Comparison of ENCODE assay signal across 14 mouse cellular contexts in genomic region chr6:86249042-86249441, GRCm38 (mm10). TPM values are rescaled to one million over a fixed set of nuclear protein-coding genes. Genes with fewer than 3 reads are reported as not detected.
DNase-seq lines count a peak whose midpoint lies in the region; ATAC-seq lines count a peak whose summit lies in the region.
"Had no signal": no experiment of that assay in that cellular context is flagged by ENCODE, and none has a peak within 500 bp of the region (broad histone marks: within the 10 kb centered on the region; RNA-seq: fewer than 3 reads in every experiment).

No protein-coding gene starts in this region.

- no peak overlapping the region for H3K4me3 ChIP-seq in hindbrain, embryonic 10.5 days
- H3K4me3 ChIP-seq in midbrain, embryonic 13.5 days (replicated peaks) = no peak overlapping the region

- no peaks in the 10 kb centered on the region for H3K27me3 ChIP-seq in hindbrain, embryonic 10.5 days (ENCODE audit: insufficient read depth, poor library complexity, severe bottlenecking)
- no peaks in the 10 kb centered on the region for H3K27me3 ChIP-seq in midbrain, embryonic 13.5 days

- H3K9ac ChIP-seq in midbrain, embryonic 13.5 days (replicated peaks) = no peak overlapping the region

- peak; percentile 63 for ATAC-seq in midbrain, embryonic 13.5 days
- ATAC-seq: intestine, embryonic 16.5 days had no signal

- peaks cover 42% of the 10 kb centered on the region for H3K4me1 ChIP-seq in hindbrain, embryonic 10.5 days (replicated peaks)
- H3K4me1 ChIP-seq in midbrain, embryonic 13.5 days (replicated peaks) = peaks cover 21% of the 10 kb centered on the region

- no peaks in the 10 kb centered on the region for H3K9me3 ChIP-seq in hindbrain, embryonic 10.5 days
- H3K9me3 ChIP-seq in midbrain, embryonic 13.5 days = no peaks in the 10 kb centered on the region

- peak overlapping the region; percentile 66 for H3K27ac ChIP-seq in hindbrain, embryonic 10.5 days
- H3K27ac ChIP-seq in midbrain, embryonic 13.5 days = 0 out of 2 replicates have a peak overlapping the region, but pooled peaks have one; percentile 9
- H3K27ac ChIP-seq: macrophage had no signal

- no peak overlapping the region for H3K4me2 ChIP-seq in midbrain, embryonic 13.5 days (replicated peaks)

- peak; percentile 39 for DNase-seq in layer of hippocampus, adult 9-11 months
- DNase-seq in layer of hippocampus, postnatal 25 days (ENCODE audit: extremely low spot score in 1 of 2, low spot score in 1 of 2) = no peak
- peak; percentile 41 for DNase-seq in embryo, embryonic 11 days
- DNase-seq in hindbrain, embryonic 10.5 days (ENCODE audit: low spot score) = peak; percentile 29
- DNase-seq in kidney, postnatal 36 days = no peak
- DNase-seq in spleen, adult 12 weeks (ENCODE audit: low spot score) = no peak
- DNase-seq in cerebellum, adult 9-11 months = no peak
- DNase-seq: B cell, adult 2 months; cerebellum, adult 11-12 months; liver; right cerebral cortex, postnatal 4 days had no signal

- 48% methylated on average over 16 of the region's 16 CpGs for WGBS in hindbrain, embryonic 10.5 days
- WGBS in midbrain, embryonic 13.5 days = 31% methylated on average over 16 of the region's 16 CpGs

- H3K36me3 ChIP-seq in hindbrain, embryonic 10.5 days = no peaks in the 10 kb centered on the region
- H3K36me3 ChIP-seq in midbrain, embryonic 13.5 days = no peaks in the 10 kb centered on the region

RNA-seq across cellular contexts. Expression of gene Tgfa, which starts 54.0 kb away (rescaled TPM):
- total RNA-seq in layer of hippocampus, postnatal 25 days (2021) = 10 to 100 TPM; 34.1 to 36.6 TPM
- polyA plus RNA-seq in hindbrain, embryonic 10.5 days (2016; fragmentation: Nextera tagmentation; extraction: Ambion mirVana) = 1.7 and 3.1 TPM in 2 replicates
- polyA plus RNA-seq in midbrain, embryonic 13.5 days (2015; fragmentation: Nextera tagmentation; extraction: Ambion mirVana) = 3.8 TPM in 2 replicates
- polyA plus RNA-seq: macrophage had no signal

Comparison
In these comparisons a context has a peak if more than half of its experiments do, and no peak if none do; other contexts are left out.
1. DNase-seq: peak in layer of hippocampus, adult 9-11 months (single experiment), embryo, embryonic 11 days (single experiment) and hindbrain, embryonic 10.5 days (single experiment); none in layer of hippocampus, postnatal 25 days (0 of 2), kidney, postnatal 36 days (0 of 2), spleen, adult 12 weeks (single experiment) and cerebellum, adult 9-11 months (single experiment).